Mouse (Mus musculus): Measurements from ENCODE around the gene Pax5.

DNA sequence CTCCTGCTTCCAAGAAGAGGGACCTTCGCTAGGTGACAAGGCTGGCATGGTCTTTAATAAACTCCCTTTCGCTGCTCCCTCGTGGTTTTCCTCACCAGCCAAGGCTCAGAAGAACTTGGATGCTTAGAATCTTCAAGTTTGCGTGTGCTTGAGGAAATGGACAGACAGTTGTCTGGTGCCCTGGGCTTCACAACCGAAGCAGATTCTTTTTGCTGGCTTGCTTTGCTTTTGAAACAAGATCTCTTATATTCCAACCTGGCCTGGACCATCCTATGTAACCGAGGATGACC, 45.6 kb downstream of the Pax5 start:
- TF ChIP-seq POLR2A (IDR thresholded peaks at IDR 0.05; ENCODE audit: low read depth, low read length) (no peak), CTCF (IDR thresholded peaks at IDR 0.05; ENCODE audit: extremely low read depth, insufficient read length, insufficient replicate concordance, low read depth, low read length) (no peak)

Measured in small intestine, adult 2 months (tissue).